Mouse (Mus musculus): ENCODE results near the gene Cables2. TPM values are rescaled to one million over a fixed set of nuclear protein-coding genes. Genes with fewer than 3 reads are reported as not detected.

Gene Cables2
- polyA plus RNA-seq, 1 experiment from 2014 or later, result 40.9 TPM

- no peak overlapping the region for H3K4me3 ChIP-seq (replicated peaks; ENCODE audit: low read length)
- no peaks in the 10 kb centered on the region for H3K36me3 ChIP-seq (replicated peaks; ENCODE audit: control insufficient read depth, insufficient read depth)
- no peak overlapping the region for H3K4me2 ChIP-seq (replicated peaks)
- ATAC-seq (ENCODE audit: low FRiP score) (no peak), DNase-seq (ENCODE audit: low spot score) (no peak)
- H3K4me1 ChIP-seq (replicated peaks; ENCODE audit: control insufficient read depth, insufficient read depth, low read length), result no peaks in the 10 kb centered on the region
- no peak overlapping the region for H3K27ac ChIP-seq
- H3K27me3 ChIP-seq (ENCODE audit: control insufficient read depth, insufficient read depth, low read length), result no peaks in the 10 kb centered on the region
- no peak overlapping the region for H3K9ac ChIP-seq
- WGBS, result 92% methylated on average over 3 of the region's 3 CpGs
- H3K9me3 ChIP-seq (ENCODE audit: control insufficient read depth, low read length), result peaks cover 10% of the 10 kb centered on the region; the same call in 1 of the 2 replicates
Measured at GRCm38 (mm10) chr2:180305490-180305889, 32.2 kb upstream of the Cables2 start.

- no peak overlapping the region for H3K4me3 ChIP-seq (replicated peaks; ENCODE audit: low read length)
- ATAC-seq (ENCODE audit: low FRiP score) (no peak), DNase-seq (ENCODE audit: low spot score) (no peak)
- no peak overlapping the region for H3K4me2 ChIP-seq (replicated peaks)
- no peaks in the 10 kb centered on the region for H3K36me3 ChIP-seq (replicated peaks; ENCODE audit: control insufficient read depth, insufficient read depth)
- H3K9ac ChIP-seq, result no peak overlapping the region
- no peak overlapping the region for H3K27ac ChIP-seq
- H3K27me3 ChIP-seq (ENCODE audit: control insufficient read depth, insufficient read depth, low read length), result no peaks in the 10 kb centered on the region
- 53% methylated on average over 4 of the region's 4 CpGs for WGBS
- H3K4me1 ChIP-seq (replicated peaks; ENCODE audit: control insufficient read depth, insufficient read depth, low read length), result no peaks in the 10 kb centered on the region
- peaks cover 10% of the 10 kb centered on the region; the same call in 1 of the 2 replicates for H3K9me3 ChIP-seq (ENCODE audit: control insufficient read depth, low read length)
Measured at GRCm38 (mm10) chr2:180304554-180304953, 31.3 kb upstream of the Cables2 start.

GRCm38 (mm10) chr2:180303468-180303867, 30.2 kb upstream of the Cables2 start:
- Histone ChIP-seq H3K9me3 (ENCODE audit: control insufficient read depth, low read length) (peaks cover 10% of the 10 kb centered on the region; the same call in 1 of the 2 replicates), H3K27ac (no peak overlapping the region), H3K9ac (no peak overlapping the region), H3K36me3 (replicated peaks; ENCODE audit: control insufficient read depth, insufficient read depth) (no peaks in the 10 kb centered on the region), H3K4me1 (replicated peaks; ENCODE audit: control insufficient read depth, insufficient read depth, low read length) (no peaks in the 10 kb centered on the region), H3K4me3 (replicated peaks; ENCODE audit: low read length) (no peak overlapping the region), H3K4me2 (replicated peaks) (no peak overlapping the region), H3K27me3 (ENCODE audit: control insufficient read depth, insufficient read depth, low read length) (no peaks in the 10 kb centered on the region)
- WGBS, result 92% methylated on average over 12 of the region's 12 CpGs
- DNase-seq (ENCODE audit: low spot score), result no peak
- ATAC-seq (ENCODE audit: low FRiP score), result no peak

- H3K36me3 ChIP-seq (replicated peaks; ENCODE audit: control insufficient read depth, insufficient read depth), result no peaks in the 10 kb centered on the region
- no peaks in the 10 kb centered on the region for H3K4me1 ChIP-seq (replicated peaks; ENCODE audit: control insufficient read depth, insufficient read depth, low read length)
- ATAC-seq (ENCODE audit: low FRiP score) (no peak), DNase-seq (ENCODE audit: low spot score) (no peak)
- 79% methylated on average over 4 of the region's 4 CpGs for WGBS
- H3K4me3 ChIP-seq (replicated peaks; ENCODE audit: low read length), result no peak overlapping the region
- H3K4me2 ChIP-seq (replicated peaks), result no peak overlapping the region
- no peaks in the 10 kb centered on the region for H3K27me3 ChIP-seq (ENCODE audit: control insufficient read depth, insufficient read depth, low read length)
- no peak overlapping the region for H3K27ac ChIP-seq
- H3K9ac ChIP-seq, result no peak overlapping the region
- peaks cover 10% of the 10 kb centered on the region; the same call in 1 of the 2 replicates for H3K9me3 ChIP-seq (ENCODE audit: control insufficient read depth, low read length)
Measured at GRCm38 (mm10) chr2:180302201-180302600, 28.9 kb upstream of the Cables2 start.

GRCm38 (mm10) chr2:180300771-180301170, 27.5 kb upstream of the Cables2 start:
- no peaks in the 10 kb centered on the region for H3K27me3 ChIP-seq (ENCODE audit: control insufficient read depth, insufficient read depth, low read length)
- no peaks in the 10 kb centered on the region for H3K36me3 ChIP-seq (replicated peaks; ENCODE audit: control insufficient read depth, insufficient read depth)
- WGBS, result 62% methylated on average over 5 of the region's 5 CpGs
- ATAC-seq (ENCODE audit: low FRiP score), result no peak
- H3K9me3 ChIP-seq (ENCODE audit: control insufficient read depth, low read length), result peaks cover 10% of the 10 kb centered on the region; the same call in 1 of the 2 replicates
- H3K9ac ChIP-seq, result no peak overlapping the region
- H3K4me2 ChIP-seq (replicated peaks), result no peak overlapping the region
- no peak overlapping the region for H3K27ac ChIP-seq
- H3K4me3 ChIP-seq (replicated peaks; ENCODE audit: low read length), result no peak overlapping the region
- no peak for DNase-seq (ENCODE audit: low spot score)
- no peaks in the 10 kb centered on the region for H3K4me1 ChIP-seq (replicated peaks; ENCODE audit: control insufficient read depth, insufficient read depth, low read length)

GRCm38 (mm10) chr2:180300252-180300651, 27.0 kb upstream of the Cables2 start:
- DNase-seq (ENCODE audit: low spot score), result no peak
- Histone ChIP-seq H3K4me3 (replicated peaks; ENCODE audit: low read length) (no peak overlapping the region), H3K4me1 (replicated peaks; ENCODE audit: control insufficient read depth, insufficient read depth, low read length) (no peaks in the 10 kb centered on the region), H3K9me3 (ENCODE audit: control insufficient read depth, low read length) (peaks cover 10% of the 10 kb centered on the region; the same call in 1 of the 2 replicates), H3K27me3 (ENCODE audit: control insufficient read depth, insufficient read depth, low read length) (no peaks in the 10 kb centered on the region), H3K9ac (no peak overlapping the region), H3K36me3 (replicated peaks; ENCODE audit: control insufficient read depth, insufficient read depth) (no peaks in the 10 kb centered on the region), H3K27ac (no peak overlapping the region), H3K4me2 (replicated peaks) (no peak overlapping the region)
- WGBS, result 89% methylated on average over 2 of the region's 2 CpGs
- ATAC-seq (ENCODE audit: low FRiP score), result no peak

GRCm38 (mm10) chr2:180292906-180293305, 19.6 kb upstream of the Cables2 start:
- DNase-seq (ENCODE audit: low spot score), result no peak
- ATAC-seq (ENCODE audit: low FRiP score), result no peak
- Histone ChIP-seq H3K27me3 (ENCODE audit: control insufficient read depth, insufficient read depth, low read length) (no peaks in the 10 kb centered on the region), H3K9me3 (ENCODE audit: control insufficient read depth, low read length) (no peaks in the 10 kb centered on the region), H3K4me1 (replicated peaks; ENCODE audit: control insufficient read depth, insufficient read depth, low read length) (no peaks in the 10 kb centered on the region), H3K36me3 (replicated peaks; ENCODE audit: control insufficient read depth, insufficient read depth) (no peaks in the 10 kb centered on the region), H3K4me2 (replicated peaks) (no peak overlapping the region), H3K4me3 (replicated peaks; ENCODE audit: low read length) (no peak overlapping the region), H3K27ac (no peak overlapping the region), H3K9ac (no peak overlapping the region)
- 71% methylated on average over 8 of the region's 8 CpGs for WGBS

- H3K4me2 ChIP-seq (replicated peaks), result no peak overlapping the region
- ATAC-seq (ENCODE audit: low FRiP score) (no peak), DNase-seq (ENCODE audit: low spot score) (no peak)
- no peak overlapping the region for H3K9ac ChIP-seq
- no peaks in the 10 kb centered on the region for H3K27me3 ChIP-seq (ENCODE audit: control insufficient read depth, insufficient read depth, low read length)
- H3K9me3 ChIP-seq (ENCODE audit: control insufficient read depth, low read length), result no peaks in the 10 kb centered on the region
- no peak overlapping the region for H3K4me3 ChIP-seq (replicated peaks; ENCODE audit: low read length)
- no peaks in the 10 kb centered on the region for H3K4me1 ChIP-seq (replicated peaks; ENCODE audit: control insufficient read depth, insufficient read depth, low read length)
- no peak overlapping the region for H3K27ac ChIP-seq
- H3K36me3 ChIP-seq (replicated peaks; ENCODE audit: control insufficient read depth, insufficient read depth), result no peaks in the 10 kb centered on the region
- WGBS, result 78% methylated on average over 4 of the region's 4 CpGs
Measured at GRCm38 (mm10) chr2:180292026-180292425, 18.7 kb upstream of the Cables2 start.

- no peak for ATAC-seq (ENCODE audit: low FRiP score)
- H3K36me3 ChIP-seq (replicated peaks; ENCODE audit: control insufficient read depth, insufficient read depth), result no peaks in the 10 kb centered on the region
- no peak overlapping the region for H3K4me3 ChIP-seq (replicated peaks; ENCODE audit: low read length)
- WGBS, result 87% methylated on average over 5 of the region's 5 CpGs
- no peaks in the 10 kb centered on the region for H3K9me3 ChIP-seq (ENCODE audit: control insufficient read depth, low read length)
- H3K4me2 ChIP-seq (replicated peaks), result no peak overlapping the region
- no peak overlapping the region for H3K9ac ChIP-seq
- no peak overlapping the region for H3K27ac ChIP-seq
- no peaks in the 10 kb centered on the region for H3K27me3 ChIP-seq (ENCODE audit: control insufficient read depth, insufficient read depth, low read length)
- no peaks in the 10 kb centered on the region for H3K4me1 ChIP-seq (replicated peaks; ENCODE audit: control insufficient read depth, insufficient read depth, low read length)
- no peak for DNase-seq (ENCODE audit: low spot score)
Measured at GRCm38 (mm10) chr2:180291566-180291965, 18.3 kb upstream of the Cables2 start.

GRCm38 (mm10) chr2:180290503-180290902, 17.2 kb upstream of the Cables2 start:
- no peaks in the 10 kb centered on the region for H3K36me3 ChIP-seq (replicated peaks; ENCODE audit: control insufficient read depth, insufficient read depth)
- H3K9ac ChIP-seq, result no peak overlapping the region
- 59% methylated on average over 6 of the region's 6 CpGs for WGBS
- H3K27me3 ChIP-seq (ENCODE audit: control insufficient read depth, insufficient read depth, low read length), result no peaks in the 10 kb centered on the region
- ATAC-seq (ENCODE audit: low FRiP score), result no peak
- no peak overlapping the region for H3K4me3 ChIP-seq (replicated peaks; ENCODE audit: low read length)
- DNase-seq (ENCODE audit: low spot score), result no peak
- H3K4me2 ChIP-seq (replicated peaks), result no peak overlapping the region
- H3K27ac ChIP-seq, result no peak overlapping the region
- H3K9me3 ChIP-seq (ENCODE audit: control insufficient read depth, low read length), result no peaks in the 10 kb centered on the region
- H3K4me1 ChIP-seq (replicated peaks; ENCODE audit: control insufficient read depth, insufficient read depth, low read length), result no peaks in the 10 kb centered on the region

Data from hindbrain, embryonic 14.5 days (tissue).